Mouse (Mus musculus) retina, postnatal 1 day (tissue): Measurements from ENCODE around the gene Uts2r.

ENCODE experiments used
- DNase-seq: peaks from one replicate; pipeline ENCODE4 v3.0.0-alpha.2; 2012

Uts2r gene

GRCm38 (mm10) chr11:121159971-121160370 lies at the start of gene Uts2r:
TSS of gene Uts2r (plus strand) at chr11:121160271.
- no peak for DNase-seq

DNA sequence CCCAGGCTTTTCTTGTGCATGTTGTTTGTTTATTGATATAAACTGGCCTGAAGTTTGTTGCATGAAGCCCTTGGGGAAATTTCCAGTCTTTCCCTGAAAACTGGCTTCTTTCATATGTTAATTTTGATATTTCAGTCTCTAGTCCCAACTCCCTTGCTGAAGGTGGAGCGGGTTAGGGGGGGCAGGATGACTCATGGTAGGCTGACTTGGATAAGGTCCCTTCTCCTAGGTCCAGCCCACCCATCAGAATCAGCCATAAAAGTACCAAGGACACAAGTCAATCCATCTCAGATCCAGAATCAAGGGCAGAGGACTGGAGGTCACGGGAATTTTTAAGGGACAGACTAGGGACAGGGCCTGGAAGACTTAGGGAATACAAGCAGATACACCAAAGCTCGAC lies 49.0 kb upstream of the Uts2r start:
- DNase-seq = no peak

DNA sequence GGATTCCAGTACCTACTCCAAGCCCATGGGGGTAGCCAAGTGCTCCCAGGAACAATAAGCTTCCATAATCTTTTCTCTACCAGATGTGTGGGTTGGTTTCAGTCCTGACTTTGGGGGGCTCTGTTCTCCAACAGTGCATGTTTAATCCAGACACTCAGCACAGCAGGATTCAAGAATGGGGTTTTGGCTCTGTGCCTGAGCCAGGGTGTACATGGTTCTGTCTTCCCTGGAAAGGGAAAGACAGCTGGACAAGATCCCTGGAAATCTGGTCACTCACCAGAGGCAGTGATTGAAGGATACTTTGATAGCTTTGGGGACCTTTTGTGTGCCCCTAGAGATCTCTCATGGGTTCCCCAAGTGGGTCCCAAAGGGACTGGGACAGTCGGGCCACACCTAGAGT lies 48.5 kb upstream of the Uts2r start:
- DNase-seq = no peak

DNA sequence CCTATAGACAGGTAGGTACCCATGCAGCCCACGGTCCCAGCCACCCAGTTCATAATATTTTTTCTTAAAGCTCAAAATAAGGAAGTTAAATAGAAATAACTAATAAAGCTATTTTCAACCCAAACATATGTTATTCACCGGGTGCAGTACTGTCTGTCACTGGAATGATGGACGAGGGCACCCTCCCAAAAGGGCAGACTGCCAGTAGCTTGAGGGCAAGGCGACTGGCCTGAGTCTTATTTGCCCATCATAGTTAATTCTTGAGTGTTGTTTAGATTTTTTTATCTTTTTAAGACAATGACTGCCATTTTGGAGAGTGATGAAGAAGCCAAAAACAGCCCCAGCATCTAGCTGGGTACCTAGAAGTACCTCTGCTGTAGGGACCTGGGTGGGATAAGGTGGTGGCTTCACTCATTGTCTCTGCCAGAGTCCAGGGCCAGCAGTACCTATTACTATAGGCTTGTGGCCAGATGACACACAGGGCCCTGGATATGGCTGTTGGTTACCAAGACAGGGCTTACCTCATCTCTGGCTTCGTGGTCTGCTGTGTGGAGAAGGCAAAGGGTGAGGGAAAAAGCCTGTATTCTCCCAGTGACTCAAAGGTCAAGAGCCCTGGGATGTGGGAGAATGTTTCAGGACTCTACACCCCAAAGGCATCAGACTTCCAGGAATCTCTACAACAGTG lies 47.8 kb upstream of the Uts2r start:
- DNase-seq = no peak

- DNase-seq = no peak
Observed at GRCm38 (mm10) chr11:121118106-121118505, 42.0 kb upstream of the Uts2r start.

- no peak for DNase-seq
Observed at GRCm38 (mm10) chr11:121118577-121118976, 41.5 kb upstream of the Uts2r start, which contains the start of gene Tex19.2. TSS of gene Tex19.2 (minus strand) at chr11:121118677.

DNA sequence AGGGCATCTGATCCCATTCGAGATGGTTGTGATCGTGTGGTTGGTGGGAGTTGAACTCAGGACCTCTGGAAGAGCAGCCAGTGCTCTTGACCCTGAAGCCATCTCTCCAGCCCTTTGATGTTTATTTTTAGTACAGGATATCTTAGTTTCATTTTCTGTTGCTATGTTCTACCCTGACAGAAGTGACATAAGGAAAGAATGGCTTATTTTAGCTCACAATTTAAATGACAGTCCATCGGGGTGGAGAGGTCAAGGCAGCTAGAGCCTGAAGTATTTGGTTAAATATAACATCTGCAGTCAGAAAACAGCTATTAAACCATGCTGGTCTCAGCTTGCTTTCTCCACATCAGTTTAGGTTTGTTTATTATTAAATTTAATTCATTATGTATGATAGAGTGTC lies 38.9 kb upstream of the Uts2r start:
- no peak for DNase-seq

DNA sequence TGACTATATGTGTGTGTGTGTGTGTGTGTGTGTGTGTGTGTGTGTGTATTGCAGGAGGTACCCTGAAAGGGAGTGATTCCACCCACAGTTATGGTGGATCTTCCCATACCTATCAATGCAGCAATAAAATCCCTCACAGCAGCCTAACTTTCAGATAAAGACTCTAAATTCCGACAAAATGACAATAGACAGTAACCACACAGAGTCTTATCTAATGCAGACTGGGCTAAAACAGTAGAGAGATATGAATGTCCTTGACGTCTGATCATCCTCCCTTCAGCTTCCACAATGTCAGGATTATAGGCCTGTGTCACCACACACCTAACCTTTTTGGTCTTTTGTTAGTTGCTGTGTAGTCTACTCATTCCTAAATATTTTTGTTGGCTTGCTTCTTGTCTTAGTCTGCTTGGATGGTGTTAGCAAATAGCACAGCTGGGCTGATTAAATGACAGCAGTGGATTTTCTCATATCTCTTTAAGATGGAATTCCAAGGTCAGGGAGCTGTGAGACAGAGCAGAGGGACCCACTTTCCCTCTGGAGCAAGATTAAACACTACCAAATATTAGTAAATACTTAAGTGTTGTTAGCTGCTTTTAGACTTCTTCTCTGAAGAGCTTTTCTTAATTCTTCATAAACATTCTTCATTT lies 37.9 kb upstream of the Uts2r start:
- no peak for DNase-seq

GRCm38 (mm10) chr11:121123438-121123837 lies 36.6 kb upstream of the Uts2r start:
- no peak for DNase-seq

- no peak for DNase-seq
Observed at GRCm38 (mm10) chr11:121125522-121126172, 34.4 kb upstream of the Uts2r start.

DNA sequence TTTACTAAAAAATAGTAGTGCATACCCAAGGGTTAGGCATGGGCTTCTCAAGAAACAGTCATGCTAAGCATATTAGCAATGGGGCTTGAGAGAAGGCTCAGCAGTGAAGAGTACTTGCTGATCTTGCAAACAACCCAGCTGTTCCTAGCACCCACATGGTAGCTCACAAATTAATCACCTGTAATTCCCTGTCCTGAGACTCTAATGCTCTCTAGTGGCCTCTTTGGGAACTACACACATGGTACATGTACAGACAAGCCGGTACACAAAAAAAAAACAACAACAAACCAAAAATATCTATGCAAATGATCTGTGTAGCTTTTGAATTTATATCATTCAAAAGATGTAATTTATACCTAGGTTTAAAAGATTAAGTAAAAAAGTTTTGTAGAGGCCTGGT lies 33.7 kb upstream of the Uts2r start:
- peak; percentile 27 for DNase-seq

GRCm38 (mm10) chr11:121127441-121127840 lies 32.6 kb upstream of the Uts2r start:
- DNase-seq = no peak

DNA sequence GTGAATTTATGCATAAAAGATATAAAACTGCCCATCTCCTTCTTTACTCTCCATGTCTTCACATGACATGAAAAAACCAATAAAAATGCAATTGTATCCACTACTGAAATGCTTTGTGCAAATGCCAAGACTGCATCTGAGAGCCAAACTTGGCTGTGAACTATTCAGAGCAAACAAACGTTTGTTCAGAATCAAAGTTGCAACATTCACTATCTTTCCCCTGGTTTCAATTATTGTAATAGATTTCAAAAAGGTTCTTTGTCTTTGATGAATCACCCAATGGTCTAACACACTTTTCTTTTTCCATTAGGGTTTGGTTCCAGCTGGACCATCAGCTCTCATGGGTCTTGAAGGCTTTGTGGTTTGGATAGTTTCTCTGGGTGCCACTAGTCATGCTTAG lies 30.5 kb upstream of the Uts2r start:
- DNase-seq = no peak

DNA sequence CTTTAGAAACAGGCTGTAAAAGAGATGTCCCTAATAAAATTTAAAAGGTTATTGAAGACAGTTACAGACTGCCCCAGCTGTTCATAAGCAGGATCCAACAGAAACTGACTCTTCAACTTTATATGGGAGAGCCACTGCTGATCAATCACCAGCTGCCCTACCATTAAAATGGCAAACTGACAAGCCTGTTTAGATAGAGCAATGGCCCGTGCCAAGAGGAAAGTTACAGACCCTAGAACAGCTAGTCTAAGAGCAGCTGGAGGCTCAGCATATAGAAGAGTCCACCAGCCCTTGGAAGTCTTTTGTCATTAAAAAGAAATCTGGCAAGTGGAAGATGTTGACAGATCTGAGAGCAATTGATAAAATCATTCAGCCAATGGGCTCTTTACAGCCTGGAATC lies 25.5 kb upstream of the Uts2r start:
- DNase-seq = no peak

GRCm38 (mm10) chr11:121137682-121138081 lies 22.4 kb upstream of the Uts2r start:
- DNase-seq = no peak

DNA sequence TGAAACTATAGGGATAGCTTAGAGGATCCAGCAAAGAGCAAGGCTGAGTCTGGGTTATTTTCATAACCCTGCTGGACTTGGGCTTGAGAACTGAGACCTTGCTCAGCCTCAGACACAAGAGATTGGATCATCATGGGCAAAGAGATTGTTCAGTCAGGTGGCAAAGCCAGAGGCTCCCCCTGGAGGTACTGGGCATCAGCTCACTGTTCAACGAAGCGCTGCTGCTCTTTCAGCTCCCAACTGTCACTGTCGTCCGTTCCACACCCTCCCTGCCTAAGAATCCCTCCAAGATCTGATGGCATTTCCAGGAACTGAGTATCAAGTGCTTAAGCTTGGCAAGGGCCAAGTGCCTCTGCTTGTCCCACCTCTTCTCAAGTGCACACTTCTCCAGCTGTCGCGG lies 21.3 kb upstream of the Uts2r start:
- peak; percentile 40 for DNase-seq

- DNase-seq = no peak
Observed at GRCm38 (mm10) chr11:121143325-121144015, 16.6 kb upstream of the Uts2r start.

DNA sequence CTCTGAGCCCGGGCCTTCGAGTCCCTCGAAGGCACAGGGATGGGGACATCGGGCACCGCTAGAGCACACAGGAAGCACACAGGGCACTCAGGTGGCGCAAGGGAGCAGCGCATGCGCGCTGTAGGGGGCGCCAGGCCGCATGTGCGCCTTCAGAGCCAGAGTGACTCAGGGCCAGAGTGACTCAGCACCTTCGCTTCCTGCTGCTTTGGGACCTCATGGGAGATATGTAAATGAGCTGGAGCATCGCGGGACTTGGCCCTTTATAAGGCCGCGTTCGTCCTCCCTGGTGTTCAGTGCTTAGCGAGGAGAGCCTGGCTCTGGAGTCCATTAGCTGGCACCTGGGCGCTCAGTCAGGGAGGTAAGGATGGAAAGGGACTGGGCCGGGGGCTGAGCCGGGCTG lies 14.2 kb upstream of the Uts2r start, which contains the start of gene Tex19.1:
Gene Tex19.1, plus strand, starts transcription at position 279 of the 400 bp plus-strand sequence.
- DNase-seq = no peak

DNA sequence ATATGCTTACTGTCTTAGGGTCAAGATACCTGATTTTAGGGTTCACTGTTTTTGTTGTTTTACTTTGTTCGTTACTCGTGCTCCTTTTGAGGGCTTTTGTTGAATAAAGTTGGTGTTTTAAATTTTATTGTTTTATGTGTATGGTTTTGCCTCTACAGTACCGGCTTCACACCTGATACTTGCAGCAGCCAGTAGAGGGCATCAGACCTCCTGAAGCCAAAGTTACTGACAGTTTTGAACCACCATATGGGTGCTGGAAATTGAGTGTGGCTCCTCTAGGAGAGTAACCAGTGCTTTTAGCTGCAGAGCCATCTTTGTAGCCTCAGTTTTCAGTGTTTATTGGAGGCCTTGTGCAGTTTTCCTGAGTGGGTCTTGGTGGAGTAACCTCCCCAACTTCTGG lies 11.9 kb upstream of the Uts2r start:
- DNase-seq = no peak

GRCm38 (mm10) chr11:121154203-121154602 lies 5.9 kb upstream of the Uts2r start:
- DNase-seq = no peak

GRCm38 (mm10) chr11:121156411-121156891 lies 3.6 kb upstream of the Uts2r start:
- DNase-seq = peak; percentile 62

DNA sequence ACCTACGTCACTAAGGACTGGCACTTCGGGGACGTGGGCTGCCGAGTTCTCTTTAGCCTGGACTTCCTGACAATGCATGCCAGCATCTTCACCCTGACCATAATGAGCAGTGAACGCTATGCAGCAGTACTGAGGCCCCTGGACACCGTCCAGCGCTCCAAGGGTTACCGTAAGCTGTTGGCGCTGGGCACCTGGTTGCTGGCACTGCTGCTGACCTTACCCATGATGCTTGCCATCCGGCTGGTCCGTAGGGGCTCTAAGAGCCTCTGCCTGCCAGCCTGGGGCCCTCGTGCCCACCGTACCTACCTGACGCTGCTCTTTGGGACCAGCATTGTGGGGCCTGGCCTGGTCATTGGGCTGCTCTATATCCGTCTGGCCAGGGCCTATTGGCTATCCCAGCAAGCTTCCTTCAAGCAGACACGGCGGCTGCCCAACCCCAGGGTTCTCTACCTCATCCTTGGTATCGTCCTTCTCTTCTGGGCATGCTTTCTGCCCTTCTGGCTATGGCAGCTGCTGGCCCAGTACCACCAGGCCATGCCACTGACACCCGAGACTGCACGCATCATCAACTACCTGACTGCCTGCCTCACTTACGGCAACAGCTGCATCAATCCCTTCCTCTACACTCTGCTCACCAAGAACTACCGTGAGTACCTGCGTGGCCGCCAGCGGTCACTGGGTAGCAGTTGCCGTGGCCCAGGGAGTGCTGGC lies 720 bp downstream of the Uts2r start:
- DNase-seq = no peak

GRCm38 (mm10) chr11:121163751-121164150 lies 3.7 kb downstream of the Uts2r start:
- no peak for DNase-seq
